Mouse (Mus musculus): ENCODE measurements at regions not wholly inside any gene's neighbourhood (a gene's known extent, or its start where the extent isn't known, plus 50 kb on each side); places are given as distances from the start of the nearest gene placed in this dataset.

DNA sequence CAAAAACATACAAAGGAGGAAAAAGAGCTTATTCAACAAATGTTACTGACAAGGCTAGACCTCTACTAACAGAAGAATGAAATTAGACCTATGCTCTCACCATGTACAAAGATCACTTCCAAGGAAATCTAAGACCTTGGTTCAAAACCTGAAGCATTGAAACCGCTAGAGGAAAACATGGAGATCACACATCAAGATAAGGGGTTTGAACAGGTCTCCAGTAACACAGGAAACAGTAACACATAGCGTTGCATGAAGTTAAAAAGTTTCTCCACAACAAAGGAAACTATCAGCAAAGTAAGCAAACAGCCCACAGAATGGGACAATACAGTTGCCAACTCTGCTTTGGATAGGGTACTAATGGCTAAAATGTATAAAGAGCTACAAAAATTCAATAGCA is 53.3 kb upstream of the Serbp1 start:
- no peak for TF ChIP-seq ZNF384 (IDR thresholded peaks at IDR 0.05; ENCODE audit: low read depth, low read length)
- TF ChIP-seq HCFC1 (IDR thresholded peaks at IDR 0.05; ENCODE audit: borderline replicate concordance, insufficient read depth, low read length), result no peak
- TF ChIP-seq ZC3H11A (IDR thresholded peaks at IDR 0.05; ENCODE audit: borderline replicate concordance, low read depth, low read length), result no peak
- no peak for TF ChIP-seq MAFK (IDR thresholded peaks at IDR 0.05; ENCODE audit: insufficient read depth, low read depth, low read length)
